Mouse (Mus musculus): ENCODE measurements at regions not wholly inside any gene's neighbourhood (a gene's known extent, or its start where the extent isn't known, plus 50 kb on each side); places are given as distances from the start of the nearest gene placed in this dataset.

DNA sequence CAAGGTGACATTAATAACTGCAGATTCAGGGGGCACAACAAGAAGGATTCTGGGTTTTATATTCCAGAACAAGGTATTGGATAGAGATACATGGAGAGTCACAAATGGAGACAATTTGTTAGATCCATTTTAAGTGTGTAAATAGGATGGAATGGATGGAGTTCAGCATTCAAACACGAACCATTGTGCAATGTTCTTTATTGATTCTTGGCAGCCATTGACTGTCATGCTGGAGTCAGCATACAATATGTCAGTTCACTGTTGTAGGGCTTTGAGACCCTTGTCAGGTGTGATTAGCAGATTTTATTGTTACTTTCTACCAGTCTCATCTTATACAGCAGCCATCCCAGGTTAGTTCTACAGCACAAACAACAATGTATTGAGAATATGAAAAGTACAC lies 402.0 kb upstream of the Marcks start:
- H3K27ac ChIP-seq = no peak overlapping the region
- H3K27me3 ChIP-seq = no peaks in the 10 kb centered on the region
- H3K36me3 ChIP-seq = no peaks in the 10 kb centered on the region
- no peaks in the 10 kb centered on the region for H3K4me1 ChIP-seq (replicated peaks)
- H3K4me3 ChIP-seq (replicated peaks) = no peak overlapping the region
- H3K9me3 ChIP-seq = no peaks in the 10 kb centered on the region
- no peak for ATAC-seq
- no peak overlapping the region for H3K4me2 ChIP-seq (replicated peaks)
- 81% methylated on average over 1 of the region's 1 CpGs for WGBS
- no peak overlapping the region for H3K9ac ChIP-seq (replicated peaks)

- no peak overlapping the region for H3K4me2 ChIP-seq (replicated peaks)
- WGBS = 58% methylated on average over 3 of the region's 3 CpGs
- no peak overlapping the region for H3K4me3 ChIP-seq (replicated peaks)
- H3K27me3 ChIP-seq = no peaks in the 10 kb centered on the region
- peaks cover 7% of the 10 kb centered on the region for H3K4me1 ChIP-seq (replicated peaks)
- H3K27ac ChIP-seq = no peak overlapping the region
- H3K9me3 ChIP-seq = no peaks in the 10 kb centered on the region
- H3K36me3 ChIP-seq = no peaks in the 10 kb centered on the region
- no peak for ATAC-seq
- H3K9ac ChIP-seq (replicated peaks) = no peak overlapping the region
Measured at GRCm38 (mm10) chr10:37505966-37506615, 367.4 kb upstream of the Marcks start.

GRCm38 (mm10) chr10:37504468-37504867 lies 365.7 kb upstream of the Marcks start:
- H3K4me3 ChIP-seq (replicated peaks) = no peak overlapping the region
- ATAC-seq = no peak
- H3K27ac ChIP-seq = no peak overlapping the region
- no peaks in the 10 kb centered on the region for H3K9me3 ChIP-seq
- H3K36me3 ChIP-seq = no peaks in the 10 kb centered on the region
- no peak overlapping the region for H3K4me2 ChIP-seq (replicated peaks)
- H3K9ac ChIP-seq (replicated peaks) = no peak overlapping the region
- WGBS = 69% methylated on average over 2 of the region's 2 CpGs
- H3K27me3 ChIP-seq = no peaks in the 10 kb centered on the region
- H3K4me1 ChIP-seq (replicated peaks) = peaks cover 7% of the 10 kb centered on the region

DNA sequence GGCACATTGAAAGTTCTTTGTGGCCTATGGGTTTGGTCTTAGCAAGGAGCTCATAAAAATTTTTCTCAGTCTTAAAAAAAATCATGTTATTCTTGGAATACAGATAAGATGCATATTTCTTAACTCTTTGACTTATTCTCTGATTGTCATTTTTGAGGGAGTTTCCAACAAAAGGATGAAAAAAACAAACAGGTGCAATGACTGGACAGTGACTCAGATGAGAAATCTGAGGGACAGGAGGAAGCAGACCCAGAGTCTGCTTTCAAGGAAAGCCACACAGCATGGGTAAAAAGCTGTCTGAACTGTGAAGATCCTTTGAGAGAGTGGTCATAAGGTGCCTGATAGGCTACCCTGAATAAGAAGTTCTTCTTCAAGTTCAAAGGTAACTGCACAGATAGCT lies 363.8 kb upstream of the Marcks start:
- ATAC-seq = no peak
- Histone ChIP-seq H3K9me3 (no peaks in the 10 kb centered on the region), H3K27ac (no peak overlapping the region), H3K4me1 (replicated peaks) (peaks cover 7% of the 10 kb centered on the region), H3K4me3 (replicated peaks) (no peak overlapping the region), H3K4me2 (replicated peaks) (no peak overlapping the region), H3K9ac (replicated peaks) (no peak overlapping the region), H3K36me3 (no peaks in the 10 kb centered on the region), H3K27me3 (no peaks in the 10 kb centered on the region)

DNA sequence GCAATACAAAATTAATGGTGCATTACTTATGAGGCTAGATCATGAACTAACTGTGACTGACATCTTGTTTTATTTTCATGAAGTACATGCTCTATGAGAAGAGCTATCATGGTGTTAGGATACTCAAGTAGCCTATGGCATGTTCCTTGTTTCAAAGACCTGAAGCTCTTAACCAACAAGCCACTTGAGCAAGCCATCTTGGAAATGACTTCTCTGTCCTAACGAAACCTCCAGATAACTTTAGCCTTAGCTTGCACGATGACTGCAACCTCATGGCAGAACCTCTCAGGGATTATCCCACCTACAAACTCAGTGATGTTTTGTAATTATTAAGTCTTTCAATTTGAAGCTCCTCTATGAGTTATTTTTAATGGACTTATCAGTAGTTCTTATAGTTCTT lies 362.3 kb upstream of the Marcks start:
- H3K36me3 ChIP-seq = no peaks in the 10 kb centered on the region
- no peaks in the 10 kb centered on the region for H3K27me3 ChIP-seq
- H3K9ac ChIP-seq (replicated peaks) = no peak overlapping the region
- peaks cover 7% of the 10 kb centered on the region for H3K4me1 ChIP-seq (replicated peaks)
- no peak overlapping the region for H3K4me3 ChIP-seq (replicated peaks)
- H3K27ac ChIP-seq = no peak overlapping the region
- H3K4me2 ChIP-seq (replicated peaks) = no peak overlapping the region
- ATAC-seq = no peak
- 95% methylated on average over 2 of the region's 2 CpGs for WGBS
- no peaks in the 10 kb centered on the region for H3K9me3 ChIP-seq

GRCm38 (mm10) chr10:37495467-37495866 lies 356.7 kb upstream of the Marcks start:
- no peak overlapping the region for H3K9ac ChIP-seq (replicated peaks)
- no peaks in the 10 kb centered on the region for H3K9me3 ChIP-seq
- no peaks in the 10 kb centered on the region for H3K36me3 ChIP-seq
- WGBS = 83% methylated on average over 1 of the region's 1 CpGs
- H3K27ac ChIP-seq = no peak overlapping the region
- H3K4me1 ChIP-seq (replicated peaks) = 0 out of 2 replicates have a peak, but pooled peaks cover 2% of the 10 kb centered on the region
- H3K27me3 ChIP-seq = no peaks in the 10 kb centered on the region
- H3K4me2 ChIP-seq (replicated peaks) = no peak overlapping the region
- H3K4me3 ChIP-seq (replicated peaks) = no peak overlapping the region
- ATAC-seq = no peak

DNA sequence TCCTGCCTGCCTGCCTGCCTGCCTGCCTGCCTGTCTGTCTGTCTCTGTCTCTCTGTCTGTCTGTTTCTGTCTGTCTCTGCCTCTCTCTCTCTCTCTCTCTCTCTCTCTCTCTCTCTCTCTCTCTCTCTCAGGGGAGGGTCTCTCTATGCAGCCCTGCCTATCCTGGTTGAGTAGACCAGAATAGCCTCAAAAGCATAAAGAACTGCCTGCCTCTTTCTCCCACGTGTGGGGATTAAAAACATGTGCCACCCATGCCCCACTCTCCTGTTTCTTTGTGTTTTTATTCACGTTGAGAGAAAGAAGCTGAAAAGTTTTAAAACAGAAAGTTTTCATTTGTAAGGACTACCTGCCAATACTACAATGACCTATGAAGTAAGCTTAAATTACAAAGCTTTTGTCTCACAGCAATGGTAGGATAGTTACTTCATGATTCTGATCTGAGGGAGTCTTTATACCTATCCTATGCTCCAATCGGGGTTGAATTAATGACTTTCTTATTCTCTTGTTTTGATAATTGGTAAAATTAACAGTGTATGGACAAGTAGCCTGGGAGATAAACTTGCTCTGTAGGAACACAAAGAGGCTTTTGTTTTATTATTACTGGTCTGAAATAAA lies 355.9 kb upstream of the Marcks start:
- no peaks in the 10 kb centered on the region for H3K9me3 ChIP-seq
- no peak overlapping the region for H3K27ac ChIP-seq
- H3K36me3 ChIP-seq = no peaks in the 10 kb centered on the region
- no peak for ATAC-seq
- H3K27me3 ChIP-seq = no peaks in the 10 kb centered on the region
- H3K4me2 ChIP-seq (replicated peaks) = no peak overlapping the region
- no peak overlapping the region for H3K9ac ChIP-seq (replicated peaks)
- H3K4me3 ChIP-seq (replicated peaks) = no peak overlapping the region
- 27% methylated on average over 3 of the region's 3 CpGs for WGBS
- 0 out of 2 replicates have a peak, but pooled peaks cover 2% of the 10 kb centered on the region for H3K4me1 ChIP-seq (replicated peaks)

DNA sequence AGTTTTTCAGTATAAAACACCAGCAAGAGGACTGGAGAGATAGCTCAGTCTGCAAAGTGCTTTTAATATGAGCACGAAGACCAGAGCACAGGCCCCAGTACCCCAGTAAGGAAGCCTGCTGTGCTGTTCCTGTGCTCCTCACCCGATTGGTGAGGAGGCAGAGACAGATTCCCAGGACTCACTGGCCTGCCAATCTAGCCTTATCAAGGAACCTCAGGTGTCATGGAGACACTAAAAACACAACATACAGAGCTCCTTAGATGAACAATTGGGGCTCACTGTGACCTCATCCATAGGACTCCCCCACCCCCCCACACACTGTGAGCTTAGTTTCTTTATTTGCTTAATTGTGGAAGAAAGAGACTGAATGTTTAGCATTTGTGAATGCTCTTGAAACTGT lies 355.4 kb upstream of the Marcks start:
- 43% methylated on average over 2 of the region's 2 CpGs for WGBS
- no peak overlapping the region for H3K9ac ChIP-seq (replicated peaks)
- no peaks in the 10 kb centered on the region for H3K27me3 ChIP-seq
- H3K4me3 ChIP-seq (replicated peaks) = no peak overlapping the region
- no peak overlapping the region for H3K27ac ChIP-seq
- H3K36me3 ChIP-seq = no peaks in the 10 kb centered on the region
- 0 out of 2 replicates have a peak, but pooled peaks cover 2% of the 10 kb centered on the region for H3K4me1 ChIP-seq (replicated peaks)
- no peaks in the 10 kb centered on the region for H3K9me3 ChIP-seq
- ATAC-seq = no peak
- no peak overlapping the region for H3K4me2 ChIP-seq (replicated peaks)

DNA sequence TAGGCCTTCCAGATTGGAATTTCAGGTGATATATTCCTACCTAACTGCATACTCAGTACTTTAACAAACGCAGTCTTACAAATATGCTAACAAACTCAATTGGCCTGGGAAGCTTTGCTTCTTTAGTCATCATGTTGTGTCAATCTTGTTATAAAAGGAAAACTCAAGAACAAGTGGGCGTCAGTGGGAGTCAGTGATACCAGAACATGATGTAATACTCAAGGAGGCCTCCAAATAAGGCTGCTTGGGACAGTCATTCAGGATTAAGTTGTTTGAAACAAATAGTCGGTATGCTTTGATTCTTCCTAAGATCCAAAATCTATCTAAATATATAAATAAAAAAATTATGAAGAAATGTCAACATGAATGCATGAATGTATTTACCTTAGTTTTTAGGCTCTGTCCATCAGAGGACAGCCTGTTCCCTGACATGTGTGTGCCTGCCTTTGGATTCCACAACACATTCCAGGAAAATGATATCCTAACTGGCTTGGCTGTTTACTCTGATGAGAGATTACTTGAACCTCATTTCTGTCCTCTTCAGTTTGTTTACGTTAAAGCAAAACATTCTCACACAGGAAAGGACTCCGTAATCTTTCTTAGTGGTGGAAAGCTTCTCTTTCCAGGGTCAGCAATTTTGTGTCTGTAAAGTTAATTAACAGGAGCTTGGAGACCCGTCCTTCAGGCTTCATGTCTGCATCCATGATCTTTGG lies 345.7 kb upstream of the Marcks start:
- Histone ChIP-seq H3K4me2 (replicated peaks) (no peak overlapping the region), H3K4me3 (replicated peaks) (no peak overlapping the region), H3K27me3 (no peaks in the 10 kb centered on the region), H3K9me3 (no peaks in the 10 kb centered on the region), H3K27ac (no peak overlapping the region), H3K4me1 (replicated peaks) (no peaks in the 10 kb centered on the region), H3K36me3 (no peaks in the 10 kb centered on the region), H3K9ac (replicated peaks) (no peak overlapping the region)
- 90% methylated on average over 6 of the region's 6 CpGs for WGBS
- no peak for ATAC-seq

DNA sequence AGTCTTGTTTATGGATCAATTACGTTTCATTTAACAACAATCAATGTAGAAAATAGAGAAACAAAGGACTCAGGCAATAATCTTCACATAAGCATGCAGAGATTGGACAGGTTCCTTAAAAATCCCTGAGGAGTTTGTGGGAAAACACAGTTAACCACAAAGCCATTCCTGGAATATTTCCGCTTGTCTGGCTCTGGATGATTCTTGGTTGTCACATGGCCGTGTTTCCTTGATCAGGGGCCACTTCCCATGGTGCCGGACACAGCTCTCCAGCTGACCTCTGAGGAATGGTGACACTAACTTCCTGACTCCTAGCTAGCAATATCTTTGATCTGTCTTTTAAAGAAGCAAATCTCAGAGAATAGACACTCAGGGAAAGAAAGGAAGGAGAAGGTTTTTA lies 344.8 kb upstream of the Marcks start:
- H3K36me3 ChIP-seq = no peaks in the 10 kb centered on the region
- H3K27me3 ChIP-seq = no peaks in the 10 kb centered on the region
- H3K4me2 ChIP-seq (replicated peaks) = no peak overlapping the region
- H3K9me3 ChIP-seq = no peaks in the 10 kb centered on the region
- 52% methylated on average over 4 of the region's 4 CpGs for WGBS
- no peak overlapping the region for H3K27ac ChIP-seq
- H3K9ac ChIP-seq (replicated peaks) = no peak overlapping the region
- ATAC-seq = no peak
- H3K4me1 ChIP-seq (replicated peaks) = no peaks in the 10 kb centered on the region
- no peak overlapping the region for H3K4me3 ChIP-seq (replicated peaks)

DNA sequence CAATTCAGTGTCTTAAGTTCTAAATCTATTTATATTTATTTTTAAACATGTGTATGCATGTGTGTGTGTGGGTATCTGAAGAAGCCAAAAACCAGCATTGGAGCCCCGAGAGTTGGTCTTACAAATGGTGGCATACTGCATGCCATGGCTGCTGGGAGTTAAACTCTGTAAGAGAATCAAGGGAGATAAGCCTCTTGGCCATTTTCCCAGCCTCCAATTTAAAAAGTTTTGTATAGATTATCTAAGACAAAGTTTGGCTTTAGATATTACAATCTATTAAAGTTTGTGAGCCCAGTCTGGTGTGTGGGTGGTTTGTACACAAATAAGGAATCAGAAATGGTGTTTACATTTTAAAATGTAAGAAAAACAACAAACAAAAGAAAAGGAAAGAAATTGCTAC lies 343.2 kb upstream of the Marcks start:
- H3K4me2 ChIP-seq (replicated peaks) = no peak overlapping the region
- no peak overlapping the region for H3K4me3 ChIP-seq (replicated peaks)
- H3K27me3 ChIP-seq = no peaks in the 10 kb centered on the region
- ATAC-seq = no peak
- no peak overlapping the region for H3K27ac ChIP-seq
- no peaks in the 10 kb centered on the region for H3K36me3 ChIP-seq
- no peak overlapping the region for H3K9ac ChIP-seq (replicated peaks)
- 89% methylated on average over 1 of the region's 1 CpGs for WGBS
- no peaks in the 10 kb centered on the region for H3K4me1 ChIP-seq (replicated peaks)
- no peaks in the 10 kb centered on the region for H3K9me3 ChIP-seq

GRCm38 (mm10) chr10:37480331-37480730 lies 341.6 kb upstream of the Marcks start:
- no peak for ATAC-seq

More at GRCm38 (mm10) chr10:37480331-37480730, 341.6 kb upstream of the Marcks start:
- no peaks in the 10 kb centered on the region for H3K36me3 ChIP-seq
- H3K4me1 ChIP-seq (replicated peaks) = no peaks in the 10 kb centered on the region
- no peak overlapping the region for H3K4me3 ChIP-seq (replicated peaks)
- 74% methylated on average over 1 of the region's 1 CpGs for WGBS
- H3K9ac ChIP-seq (replicated peaks) = no peak overlapping the region
- no peaks in the 10 kb centered on the region for H3K9me3 ChIP-seq
- H3K4me2 ChIP-seq (replicated peaks) = no peak overlapping the region
- no peak overlapping the region for H3K27ac ChIP-seq
- H3K27me3 ChIP-seq = no peaks in the 10 kb centered on the region

All from midbrain, embryonic 13.5 days (tissue).